Mouse (Mus musculus): Measurements from ENCODE around the gene Clcf1. TPM values are rescaled to one million over a fixed set of nuclear protein-coding genes. Genes with fewer than 3 reads are reported as not detected.

Gene Clcf1
- polyA plus RNA-seq, 1 experiment, result 34.0 TPM

DNA sequence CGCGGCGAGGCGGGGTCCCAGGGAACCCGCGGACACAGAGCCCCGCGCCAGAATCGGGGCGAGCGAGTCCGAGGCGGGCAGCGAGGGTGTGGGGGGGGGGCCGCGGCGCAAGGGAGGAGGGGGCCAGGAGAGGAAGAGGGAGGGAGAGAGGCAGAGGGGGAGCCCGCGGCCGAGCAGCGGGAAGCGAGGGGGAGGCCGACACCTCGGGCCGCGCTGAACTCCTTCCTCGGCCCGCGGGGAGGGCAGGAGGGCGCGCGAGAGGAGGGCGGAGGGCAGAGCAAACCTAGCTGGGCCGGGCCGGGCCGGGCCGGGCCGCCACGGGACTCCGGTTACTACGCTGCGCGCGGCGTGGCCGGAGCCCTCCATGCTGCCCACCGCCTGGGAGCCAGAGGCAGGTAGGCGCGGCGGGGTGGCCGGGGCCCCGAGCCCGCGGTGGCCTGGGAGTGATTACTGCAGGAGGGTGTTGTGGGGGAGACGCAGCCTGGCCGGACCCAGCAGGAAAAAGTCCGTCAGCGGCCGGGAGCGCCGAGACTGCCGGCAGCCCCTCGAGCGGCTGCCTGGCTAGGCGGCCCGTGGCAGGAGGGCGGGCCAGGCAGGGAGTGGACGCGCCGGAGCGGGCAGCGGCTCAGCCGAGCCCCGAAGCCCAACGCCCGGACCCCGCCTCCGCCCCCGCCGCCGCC lies 873 bp downstream of the Clcf1 start:
- DNase-seq, result no peak
- peak overlapping the region; percentile 63 for H3K4me3 ChIP-seq (replicated peaks; ENCODE audit: extremely low read depth, low read depth, low read length)
- peaks cover 19% of the 10 kb centered on the region for H3K4me1 ChIP-seq (ENCODE audit: control insufficient read depth, insufficient read depth, low read length)
- under 1% methylated on average over 71 of the region's 81 CpGs for WGBS
- no peak for TF ChIP-seq POLR2A (IDR thresholded peaks at IDR 0.05; ENCODE audit: borderline replicate concordance, extremely low read depth, low read depth, low read length)
- TF ChIP-seq CTCF (IDR thresholded peaks at IDR 0.05; ENCODE audit: insufficient read depth, low read length), result no peak

DNA sequence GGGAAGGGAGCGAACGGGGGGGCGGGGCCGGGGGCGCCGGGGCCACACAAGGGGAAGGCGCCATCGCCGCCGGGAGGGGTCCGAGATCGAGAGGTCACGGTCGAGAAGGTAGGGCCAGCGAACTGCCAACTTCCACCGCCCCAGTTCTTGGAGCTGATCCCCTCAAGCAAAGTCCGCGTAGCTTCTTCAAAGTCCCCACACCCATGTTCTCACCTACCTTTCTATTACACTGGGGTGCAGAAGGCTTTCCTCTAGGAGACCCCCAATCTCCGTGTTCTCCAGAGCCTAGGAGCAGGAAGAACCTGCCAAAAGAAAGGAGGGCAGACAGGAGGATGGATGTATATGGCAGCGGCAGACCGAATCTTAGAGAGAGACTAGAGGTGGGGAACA lies 1.4 kb downstream of the Clcf1 start:
- no peak for DNase-seq
- WGBS, result 5% methylated on average over 19 of the region's 21 CpGs
- TF ChIP-seq CTCF (IDR thresholded peaks at IDR 0.05; ENCODE audit: insufficient read depth, low read length) (no peak), POLR2A (IDR thresholded peaks at IDR 0.05; ENCODE audit: borderline replicate concordance, extremely low read depth, low read depth, low read length) (no peak; the same call in 1 of the 2 replicates)
- peaks cover 25% of the 10 kb centered on the region for H3K4me1 ChIP-seq (ENCODE audit: control insufficient read depth, insufficient read depth, low read length)
- peak overlapping the region; percentile 63 for H3K4me3 ChIP-seq (replicated peaks; ENCODE audit: extremely low read depth, low read depth, low read length)

DNA sequence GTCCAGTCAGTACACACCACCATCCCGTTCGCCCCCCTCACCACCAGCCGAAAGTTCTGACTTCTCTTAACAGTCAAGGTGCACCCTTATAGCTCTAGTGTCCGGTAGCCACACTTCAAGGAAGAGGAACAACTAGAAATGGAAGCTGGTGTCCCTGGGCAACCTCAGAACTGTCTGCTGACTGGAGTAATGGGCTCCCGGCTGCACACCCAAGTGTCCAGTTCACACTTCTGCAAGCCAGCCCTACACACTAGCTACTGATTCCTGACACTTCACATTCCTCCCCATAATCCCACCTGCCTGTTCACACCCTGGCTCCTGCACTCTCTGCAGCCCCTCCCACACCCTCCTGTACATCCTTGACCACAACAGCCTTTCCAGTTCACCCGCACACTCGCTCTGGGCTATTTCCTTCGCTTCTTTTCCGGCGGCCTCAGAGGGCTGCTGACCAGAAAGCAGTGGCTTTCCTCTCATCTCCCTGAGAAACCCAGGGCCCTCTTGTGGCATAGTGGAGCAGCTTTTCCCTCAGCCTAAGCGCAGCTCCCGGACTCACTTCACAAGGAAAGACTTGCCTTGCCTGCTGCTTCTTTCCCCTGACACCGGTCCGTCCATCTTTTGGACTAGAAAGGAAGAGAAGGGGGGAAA lies 2.1 kb downstream of the Clcf1 start:
- peaks cover 27% of the 10 kb centered on the region for H3K4me1 ChIP-seq (ENCODE audit: control insufficient read depth, insufficient read depth, low read length)
- WGBS, result 17% methylated on average over 14 of the region's 14 CpGs
- no peak for DNase-seq
- TF ChIP-seq CTCF (IDR thresholded peaks at IDR 0.05; ENCODE audit: insufficient read depth, low read length) (peak; percentile 34; the same call in 1 of the 2 replicates), POLR2A (IDR thresholded peaks at IDR 0.05; ENCODE audit: borderline replicate concordance, extremely low read depth, low read depth, low read length) (peak; percentile 8; the same call in 1 of the 2 replicates)
- peak overlapping the region; percentile 15 for H3K4me3 ChIP-seq (replicated peaks; ENCODE audit: extremely low read depth, low read depth, low read length)

DNA sequence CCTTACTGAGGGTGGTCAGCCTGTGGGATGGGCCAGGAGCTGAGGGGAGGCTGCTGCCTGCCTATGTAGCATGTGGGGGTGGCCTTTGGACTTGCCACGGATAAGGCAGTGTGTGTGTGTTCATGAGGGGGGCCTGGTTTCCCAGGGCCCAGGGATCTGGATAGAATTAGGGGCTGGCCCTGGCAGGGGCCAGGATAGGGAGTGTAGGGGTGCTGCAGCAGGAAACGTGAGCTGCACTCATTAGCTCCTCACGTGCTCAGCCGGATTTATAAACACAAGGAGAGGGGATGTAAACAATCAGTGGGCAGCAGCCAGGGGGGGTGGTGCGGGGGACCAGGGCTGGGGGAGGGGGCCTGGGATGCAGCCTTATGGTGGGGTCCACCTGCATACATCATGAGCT lies 3.1 kb downstream of the Clcf1 start:
- WGBS, result 31% methylated on average over 5 of the region's 5 CpGs
- Histone ChIP-seq H3K4me3 (replicated peaks; ENCODE audit: extremely low read depth, low read depth, low read length) (no peak overlapping the region), H3K4me1 (ENCODE audit: control insufficient read depth, insufficient read depth, low read length) (peaks cover 29% of the 10 kb centered on the region)
- TF ChIP-seq CTCF (IDR thresholded peaks at IDR 0.05; ENCODE audit: insufficient read depth, low read length) (no peak), POLR2A (IDR thresholded peaks at IDR 0.05; ENCODE audit: borderline replicate concordance, extremely low read depth, low read depth, low read length) (no peak)
- DNase-seq, result no peak

DNA sequence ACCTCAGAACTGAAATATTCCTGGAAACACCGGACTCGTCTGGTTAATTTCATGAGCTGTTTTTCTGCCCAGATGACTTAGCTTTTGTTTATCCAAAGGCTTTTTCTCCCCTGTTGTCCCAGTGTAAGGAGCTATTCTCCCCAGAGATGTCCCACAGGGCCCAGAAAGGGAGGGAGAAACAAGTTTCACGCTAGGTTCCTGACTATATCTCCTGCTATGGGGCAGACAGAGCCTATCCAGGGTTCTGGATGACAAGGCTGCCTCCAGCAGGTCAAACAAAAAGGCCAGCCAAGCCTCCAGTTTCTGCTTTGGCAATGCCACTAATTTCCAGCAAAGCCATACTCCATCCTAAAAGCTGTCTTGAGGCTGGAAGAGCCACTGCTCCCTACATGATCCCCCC lies 3.8 kb downstream of the Clcf1 start:
- no peak for TF ChIP-seq POLR2A (IDR thresholded peaks at IDR 0.05; ENCODE audit: borderline replicate concordance, extremely low read depth, low read depth, low read length)
- 38% methylated on average over 3 of the region's 3 CpGs for WGBS
- DNase-seq, result no peak
- no peak overlapping the region for H3K4me3 ChIP-seq (replicated peaks; ENCODE audit: extremely low read depth, low read depth, low read length)
- peaks cover 30% of the 10 kb centered on the region for H3K4me1 ChIP-seq (ENCODE audit: control insufficient read depth, insufficient read depth, low read length)

DNA sequence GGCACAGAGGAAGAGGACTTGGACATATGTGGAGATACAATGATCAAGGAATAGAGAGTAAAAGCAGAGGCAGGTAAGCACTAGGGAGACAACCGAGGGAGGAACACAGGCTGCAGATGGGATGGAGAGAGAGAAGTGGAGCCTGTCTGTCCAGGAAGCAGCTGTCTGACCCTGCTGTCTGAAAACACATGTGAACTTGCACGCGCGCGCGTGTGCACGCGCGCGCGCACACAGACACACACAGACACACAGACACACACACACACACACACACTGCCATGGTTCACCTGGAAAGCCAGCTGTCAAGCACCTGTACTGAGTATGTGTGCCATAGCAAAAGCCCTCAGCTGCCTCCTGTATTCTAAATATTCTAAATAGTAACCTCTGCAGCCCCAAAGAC lies 4.3 kb downstream of the Clcf1 start:
- TF ChIP-seq POLR2A (IDR thresholded peaks at IDR 0.05; ENCODE audit: borderline replicate concordance, extremely low read depth, low read depth, low read length), result no peak
- no peak for TF ChIP-seq CTCF (IDR thresholded peaks at IDR 0.05; ENCODE audit: insufficient read depth, low read length)
- Histone ChIP-seq H3K4me3 (replicated peaks; ENCODE audit: extremely low read depth, low read depth, low read length) (no peak overlapping the region), H3K4me1 (ENCODE audit: control insufficient read depth, insufficient read depth, low read length) (peaks cover 30% of the 10 kb centered on the region)
- 77% methylated on average over 11 of the region's 11 CpGs for WGBS
- no peak for DNase-seq

DNA sequence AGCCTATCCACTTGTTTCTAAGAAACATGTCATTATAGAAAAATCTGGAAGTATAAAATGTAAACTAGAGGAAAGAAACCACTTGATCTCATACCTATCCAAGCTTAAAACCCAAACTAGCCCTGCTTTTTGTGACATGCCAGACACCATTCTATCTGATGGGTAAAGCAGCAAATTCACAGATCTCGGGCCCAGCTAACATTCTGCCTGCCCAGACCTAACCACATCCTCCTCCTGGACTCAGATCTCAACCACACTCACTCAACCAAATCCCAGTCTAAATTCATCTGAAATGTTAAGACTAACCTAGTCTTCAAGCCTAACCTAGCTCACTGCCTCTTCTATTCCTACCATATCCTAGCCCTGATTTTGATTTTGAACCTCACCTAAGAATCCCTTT lies 4.7 kb downstream of the Clcf1 start:
- Histone ChIP-seq H3K4me1 (ENCODE audit: control insufficient read depth, insufficient read depth, low read length) (peaks cover 27% of the 10 kb centered on the region), H3K4me3 (replicated peaks; ENCODE audit: extremely low read depth, low read depth, low read length) (no peak overlapping the region)
- no peak for TF ChIP-seq CTCF (IDR thresholded peaks at IDR 0.05; ENCODE audit: insufficient read depth, low read length)
- TF ChIP-seq POLR2A (IDR thresholded peaks at IDR 0.05; ENCODE audit: borderline replicate concordance, extremely low read depth, low read depth, low read length), result no peak
- WGBS, result 79% methylated on average over 1 of the region's 1 CpGs
- no peak for DNase-seq

DNA sequence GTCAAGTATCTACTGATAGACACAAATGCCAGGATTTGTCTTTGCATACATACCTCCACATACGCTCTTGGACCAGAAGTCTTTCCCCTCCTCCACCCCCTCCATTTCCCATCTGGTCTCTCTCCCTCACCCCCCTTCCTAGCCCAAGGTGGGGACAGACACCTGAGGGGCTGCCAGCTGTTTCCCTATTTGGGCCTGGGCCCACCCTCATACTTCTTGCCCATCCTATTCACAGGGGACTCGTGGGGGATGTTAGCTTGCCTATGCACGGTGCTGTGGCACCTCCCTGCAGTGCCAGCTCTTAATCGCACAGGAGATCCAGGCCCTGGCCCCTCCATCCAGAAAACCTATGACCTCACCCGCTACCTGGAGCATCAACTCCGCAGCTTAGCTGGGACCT lies 5.9 kb downstream of the Clcf1 start:
- TF ChIP-seq CTCF (IDR thresholded peaks at IDR 0.05; ENCODE audit: insufficient read depth, low read length) (no peak), POLR2A (IDR thresholded peaks at IDR 0.05; ENCODE audit: borderline replicate concordance, extremely low read depth, low read depth, low read length) (no peak)
- DNase-seq, result no peak
- WGBS, result 80% methylated on average over 6 of the region's 6 CpGs
- peaks cover 25% of the 10 kb centered on the region for H3K4me1 ChIP-seq (ENCODE audit: control insufficient read depth, insufficient read depth, low read length)
- H3K4me3 ChIP-seq (replicated peaks; ENCODE audit: extremely low read depth, low read depth, low read length), result no peak overlapping the region

DNA sequence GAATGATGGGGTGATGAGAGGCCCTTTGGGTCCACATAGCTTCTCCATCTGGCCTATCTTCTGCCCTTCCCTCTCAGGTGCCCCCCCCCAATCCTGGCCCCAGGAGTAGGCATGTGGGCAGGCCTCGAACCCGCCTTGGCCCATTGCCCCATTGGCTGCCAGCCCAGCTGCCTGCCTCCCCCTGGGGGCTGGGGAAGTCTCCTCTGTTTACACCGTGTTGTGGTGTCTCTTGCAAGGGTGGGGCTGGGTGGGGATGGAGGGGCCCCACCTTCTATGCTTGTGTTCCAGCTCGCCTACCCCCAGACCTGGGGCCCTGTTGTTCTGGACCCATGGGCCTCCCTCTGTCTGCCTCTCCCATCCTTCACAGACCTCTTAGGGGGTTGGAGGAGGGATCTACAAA lies 6.4 kb downstream of the Clcf1 start:
- H3K4me1 ChIP-seq (ENCODE audit: control insufficient read depth, insufficient read depth, low read length), result peaks cover 25% of the 10 kb centered on the region
- no peak for TF ChIP-seq CTCF (IDR thresholded peaks at IDR 0.05; ENCODE audit: insufficient read depth, low read length)
- TF ChIP-seq POLR2A (IDR thresholded peaks at IDR 0.05; ENCODE audit: borderline replicate concordance, extremely low read depth, low read depth, low read length), result no peak
- 26% methylated on average over 4 of the region's 4 CpGs for WGBS
- no peak for DNase-seq
- no peak overlapping the region for H3K4me3 ChIP-seq (replicated peaks; ENCODE audit: extremely low read depth, low read depth, low read length)

Measured in lung, adult 2 months (tissue).